Mouse (Mus musculus) heart, postnatal 0 days (tissue): ENCODE results near the gene B3glct. TPM values are rescaled to one million over a fixed set of nuclear protein-coding genes. Genes with fewer than 3 reads are reported as not detected.

Experiments used
- ATAC-seq: fragments of 200-750 bp; cut with Nextera tagmentation; 2 replicates; pipeline ENCODE4 v1.8.0; 2017; ENCODE audit warnings: low read depth, moderate number of reproducible peaks, moderate library complexity; ENCODE audit not compliant: insufficient read depth
- DNase-seq: peaks from one replicate; pipeline ENCODE4 v3.0.0-alpha.2; 2016; ENCODE audit warnings: low spot score
- H3K27ac ChIP-seq: fragments of 300-500 bp; sonication (generic); 2 replicates; pipeline ENCODE4 v1.5.1; 2014; ENCODE audit warnings: low read depth, mild to moderate bottlenecking
- H3K27me3 ChIP-seq: fragments of 300-500 bp; sonication (generic); 2 replicates; pipeline ENCODE4 v1.6.1; 2014; ENCODE audit warnings: low read length, mixed read lengths; ENCODE audit not compliant: control insufficient read depth, insufficient read depth
- H3K36me3 ChIP-seq: fragments of 300-500 bp; sonication (generic); replicated peaks from 2 replicates; pipeline ENCODE4 v1.6.1; 2014; ENCODE audit warnings: low read length, mixed read lengths; ENCODE audit not compliant: control insufficient read depth, insufficient read depth
- H3K4me1 ChIP-seq: fragments of 300-500 bp; sonication (generic); 2 replicates; pipeline ENCODE4 v1.6.1; 2014; ENCODE audit warnings: antibody characterized with exemption; ENCODE audit not compliant: control insufficient read depth, insufficient read depth
- H3K4me2 ChIP-seq: fragments of 300-500 bp; sonication (generic); 2 replicates; pipeline ENCODE4 v1.6.1; 2014; ENCODE audit warnings: low read depth, mild to moderate bottlenecking, low read length, moderate library complexity
- H3K4me3 ChIP-seq: fragments of 300-500 bp; sonication (generic); 2 replicates; pipeline ENCODE4 v1.5.1; 2014; ENCODE audit warnings: low read depth, low read length
- H3K9ac ChIP-seq: fragments of 300-500 bp; sonication (generic); replicated peaks from 2 replicates; pipeline ENCODE4 v1.6.1; 2014; ENCODE audit warnings: low read depth, low read length, mixed read lengths
- H3K9me3 ChIP-seq: fragments of 300-500 bp; sonication (generic); replicated peaks from 2 replicates; pipeline ENCODE4 v1.6.1; 2016; ENCODE audit warnings: low read length; ENCODE audit not compliant: control insufficient read depth
- CTCF ChIP-seq: IDR thresholded peaks from 2 replicates; pipeline ENCODE4 v1.5.1; 2016; ENCODE audit warnings: antibody characterized with exemption, control low read depth, low read depth
- EP300 ChIP-seq: IDR thresholded peaks from 2 replicates; pipeline ENCODE4 v1.6.1; 2016; ENCODE audit warnings: antibody characterized with exemption, low read depth
- WGBS: fragments of 180-500 bp; shearing (Covaris S2); extraction: QIAGEN DNeasy Blood & Tissue Kit; methylation state at CpG from one replicate; pipeline ENCODE4 v1.1.7; 2014; 5-methylcytosine and 5-hydroxymethylcytosine counted together
- polyA plus RNA-seq: library from polyadenylated mRNA; unstranded; fragments of >200 nt; fragmentation: Nextera tagmentation; extraction: Ambion mirVana; gene quantifications from 2 replicates; pipeline ENCODE4 v1.2.1, GENCODE M21; 2015
- total RNA-seq: library from RNA; depleted of rRNA; stranded (reverse); fragments of >200 nt; gene quantifications from 2 replicates; pipeline ENCODE4 v1.2.3, GENCODE M21; 2014; ENCODE audit warnings: low replicate concordance

The B3glct gene
- total and polyA plus RNA-seq, 2 experiments from 2014 or later: 5.7 to 12.2 TPM

DNA sequence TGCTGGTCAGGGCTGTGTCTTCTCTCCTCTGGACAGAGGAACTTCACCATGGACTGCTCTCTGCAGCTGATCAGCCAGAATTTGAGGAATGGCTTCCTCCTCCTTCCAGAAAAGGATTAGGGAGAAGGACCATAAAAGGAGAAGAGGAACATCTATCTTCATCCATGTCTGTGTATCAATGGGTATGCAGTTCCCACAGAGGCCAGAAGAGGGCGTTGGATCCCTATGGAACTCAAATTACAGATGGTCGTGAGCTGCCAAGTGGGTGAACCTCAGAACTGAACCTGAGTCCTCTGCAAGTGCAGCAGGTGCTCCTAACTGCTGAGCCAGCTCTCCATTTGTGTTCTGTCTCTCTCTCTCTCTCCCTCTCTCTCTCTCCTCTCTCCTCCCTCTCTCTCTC lies 15.2 kb downstream of the B3glct start:
- no peak overlapping the region for H3K9ac ChIP-seq
- H3K36me3 ChIP-seq: no peaks in the 10 kb centered on the region
- H3K4me3 ChIP-seq: no peak overlapping the region
- no peaks in the 10 kb centered on the region for H3K9me3 ChIP-seq
- TF ChIP-seq CTCF (no peak), EP300 (no peak)
- DNase-seq (no peak), ATAC-seq (no peak)
- no peaks in the 10 kb centered on the region for H3K27me3 ChIP-seq
- no peak overlapping the region for H3K4me2 ChIP-seq
- no peak overlapping the region for H3K27ac ChIP-seq
- H3K4me1 ChIP-seq: no peaks in the 10 kb centered on the region
- WGBS: 37% methylated on average over 2 of the region's 2 CpGs

- no peak overlapping the region for H3K9ac ChIP-seq
- H3K4me2 ChIP-seq: no peak overlapping the region
- no peak for TF ChIP-seq CTCF
- DNase-seq (no peak), ATAC-seq (no peak)
- no peak overlapping the region for H3K4me3 ChIP-seq
- no peaks in the 10 kb centered on the region for H3K36me3 ChIP-seq
- H3K27ac ChIP-seq: no peak overlapping the region
- no peaks in the 10 kb centered on the region for H3K27me3 ChIP-seq
- WGBS: 74% methylated on average over 3 of the region's 3 CpGs
- H3K9me3 ChIP-seq: no peaks in the 10 kb centered on the region
- no peaks in the 10 kb centered on the region for H3K4me1 ChIP-seq
Measured at GRCm38 (mm10) chr5:149693968-149694367, 15.9 kb downstream of the B3glct start.

DNA sequence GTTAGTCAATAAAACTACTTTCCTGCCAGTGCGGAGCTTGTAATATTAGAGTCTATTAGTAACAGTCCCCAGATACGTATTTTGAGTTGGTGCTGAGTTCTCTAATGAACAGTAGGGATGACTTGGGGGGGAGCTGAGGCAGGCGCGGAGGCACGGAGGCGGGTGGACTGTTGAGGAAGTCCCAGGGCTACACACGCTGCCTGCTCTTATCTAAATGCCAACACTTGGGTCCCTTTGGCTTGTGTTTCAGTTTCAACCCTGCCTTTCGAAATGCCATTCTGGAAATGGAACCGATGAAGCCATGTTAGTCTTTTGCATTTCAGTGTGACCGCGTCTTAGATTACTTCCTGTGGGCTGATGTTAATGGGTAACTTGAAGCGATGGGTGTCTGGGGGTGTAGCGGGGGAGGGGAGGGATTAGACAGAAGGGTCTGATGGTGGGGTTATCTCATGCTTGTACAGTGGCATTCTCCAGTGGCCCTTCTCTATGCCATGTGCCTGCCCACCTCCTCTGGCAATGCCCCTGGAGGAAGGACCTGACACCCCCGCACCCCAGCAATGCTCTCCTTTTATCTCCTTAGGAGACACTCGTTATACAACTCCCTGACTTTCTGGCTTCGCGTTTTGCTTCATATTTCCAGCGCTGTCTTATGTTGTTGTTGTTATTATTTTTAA lies 17.2 kb downstream of the B3glct start:
- Histone ChIP-seq H3K27ac (no peak overlapping the region), H3K27me3 (no peaks in the 10 kb centered on the region), H3K9ac (no peak overlapping the region), H3K9me3 (no peaks in the 10 kb centered on the region), H3K4me3 (no peak overlapping the region), H3K4me2 (no peak overlapping the region), H3K4me1 (no peaks in the 10 kb centered on the region), H3K36me3 (no peaks in the 10 kb centered on the region)
- DNase-seq (no peak), ATAC-seq (no peak)
- 79% methylated on average over 18 of the region's 18 CpGs for WGBS
- TF ChIP-seq EP300 (no peak), CTCF (no peak)

- H3K27me3 ChIP-seq: no peaks in the 10 kb centered on the region
- H3K4me2 ChIP-seq: no peak overlapping the region
- ATAC-seq: no peak
- no peak overlapping the region for H3K4me3 ChIP-seq
- no peaks in the 10 kb centered on the region for H3K36me3 ChIP-seq
- TF ChIP-seq EP300: no peak
- TF ChIP-seq CTCF: 0 out of 2 replicates have a peak, but pooled peaks have one; percentile 6
- no peaks in the 10 kb centered on the region for H3K4me1 ChIP-seq
- no peak for DNase-seq
- H3K9me3 ChIP-seq: no peaks in the 10 kb centered on the region
- no peak overlapping the region for H3K27ac ChIP-seq
- H3K9ac ChIP-seq: no peak overlapping the region
Measured at GRCm38 (mm10) chr5:149702770-149703169, 24.7 kb downstream of the B3glct start.

DNA sequence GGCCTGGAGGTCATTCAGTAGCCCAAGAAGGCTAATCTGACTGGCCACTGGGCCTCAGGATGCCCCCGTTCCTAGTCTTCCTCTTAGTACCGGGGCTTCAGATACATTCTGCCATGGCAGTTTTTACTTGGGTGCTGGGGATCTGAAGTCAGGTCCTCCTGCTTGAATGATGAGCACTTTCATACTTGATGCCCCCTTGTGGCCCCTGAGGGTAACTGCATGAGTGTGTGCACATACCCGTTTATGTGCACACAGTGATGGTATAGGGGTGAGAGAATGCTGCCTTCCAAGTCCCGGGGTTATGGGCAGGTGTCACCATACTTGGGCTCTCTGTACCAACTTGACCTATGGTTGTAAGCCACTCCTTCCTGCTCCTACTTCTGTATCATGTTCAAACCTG lies 33.5 kb downstream of the B3glct start:
- Histone ChIP-seq H3K27ac (no peak overlapping the region), H3K36me3 (no peaks in the 10 kb centered on the region), H3K4me3 (no peak overlapping the region), H3K9ac (no peak overlapping the region), H3K9me3 (peaks cover 8% of the 10 kb centered on the region; the same call in 1 of the 2 replicates), H3K4me1 (peaks cover 3% of the 10 kb centered on the region; the same call in 1 of the 2 replicates), H3K27me3 (no peaks in the 10 kb centered on the region), H3K4me2 (no peak overlapping the region)
- TF ChIP-seq CTCF: no peak
- no peak for TF ChIP-seq EP300
- WGBS: 94% methylated on average over 4 of the region's 4 CpGs
- ATAC-seq (no peak), DNase-seq (no peak)
